Comparison of ENCODE assay signal across 12 mouse cellular contexts in the genomic region with DNA sequence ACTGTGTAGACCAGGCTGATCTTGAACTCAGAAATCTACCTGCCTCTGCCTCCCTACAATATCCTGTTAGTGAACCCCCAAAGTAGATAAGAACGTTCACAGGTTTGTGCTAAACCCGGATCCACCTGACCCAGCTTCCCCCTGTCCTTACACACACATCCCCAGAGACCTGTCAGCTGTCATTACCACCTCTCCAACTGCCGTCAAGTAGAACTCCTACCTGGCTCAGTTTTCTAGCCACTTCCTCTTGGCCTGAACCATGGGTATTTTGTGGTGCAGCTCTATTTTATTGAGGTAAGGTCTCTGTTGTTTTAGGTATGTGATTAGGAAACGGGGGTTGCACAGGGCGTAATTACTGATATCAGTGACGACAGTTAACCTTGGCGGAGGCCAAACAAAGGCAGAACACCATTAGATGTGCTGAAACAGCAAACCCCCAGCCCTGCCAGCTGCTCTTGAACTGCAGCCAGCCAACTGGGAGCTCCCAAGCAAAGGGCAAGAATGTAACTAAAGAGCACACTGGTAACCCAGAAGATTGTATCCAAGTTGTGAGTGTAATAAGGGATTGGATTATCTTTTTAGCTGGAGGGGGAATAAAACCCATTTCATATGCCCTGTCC. TPM values are rescaled to one million over a fixed set of nuclear protein-coding genes. Genes with fewer than 3 reads are reported as not detected.
DNase-seq lines count a peak whose midpoint lies in the region; ATAC-seq and TF ChIP-seq lines count a peak whose summit lies in the region.
"Had no signal": no experiment of that assay in that cellular context is flagged by ENCODE, and none has a peak within 500 bp of the region (broad histone marks: within the 10 kb centered on the region; RNA-seq: fewer than 3 reads in every experiment).

No protein-coding gene starts in this region.

- H3K36me3 ChIP-seq in kidney, embryonic 14.5 days (ENCODE audit: control insufficient read depth, insufficient read depth, low read length), result no peaks in the 10 kb centered on the region
- no peaks in the 10 kb centered on the region for H3K36me3 ChIP-seq in MEL (ENCODE audit: control insufficient read depth in 1 of 2, insufficient read depth in 2 of 2, low read length in 2 of 2)

- peak; percentile 35 for DNase-seq in kidney, adult 18-20 months
- no peak for DNase-seq in MEL (ENCODE audit: low read depth, low spot score)
- peak; percentile 70 for DNase-seq in adrenal gland, postnatal 25 days
- peak; percentile 54 for DNase-seq in kidney, postnatal 10 days
- DNase-seq in right cerebral cortex, adult 18-20 months, result no peak
- DNase-seq in left cerebral cortex, postnatal 36 days (ENCODE audit: low spot score in 2 of 2), result no peak
- DNase-seq: cerebellum, adult 11 months had no signal

- TF ChIP-seq EP300 in MEL (IDR thresholded peaks at IDR 0.05; ENCODE audit: low read depth in 1 of 2, low read length in 2 of 2), result no peak

- no peaks in the 10 kb centered on the region for H3K9me3 ChIP-seq in kidney, embryonic 14.5 days (ENCODE audit: control insufficient read depth, low read length)
- no peaks in the 10 kb centered on the region for H3K9me3 ChIP-seq in MEL (replicated peaks; ENCODE audit: insufficient read depth, low read length)

- H3K4me2 ChIP-seq in kidney, embryonic 14.5 days (replicated peaks; ENCODE audit: low read depth, low read length), result no peak overlapping the region

- H3K9ac ChIP-seq in kidney, embryonic 14.5 days (ENCODE audit: low read depth, low read length), result no peak overlapping the region
- no peak overlapping the region for H3K9ac ChIP-seq in MEL (ENCODE audit: control insufficient read depth, low read depth, low read length, poor library complexity, severe bottlenecking)
- H3K9ac ChIP-seq: liver, embryonic 14.5 days had no signal

- H3K27me3 ChIP-seq in kidney, embryonic 14.5 days (ENCODE audit: control insufficient read depth, insufficient read depth, low read length), result no peaks in the 10 kb centered on the region
- H3K27me3 ChIP-seq in MEL (ENCODE audit: control insufficient read depth in 1 of 2, insufficient read depth in 2 of 2, low read length in 2 of 2), result peaks cover 0 to 6% of the 10 kb centered on the region in 2 experiments; a peak in 1 of 4 replicates
- H3K27me3 ChIP-seq: Patski had no signal

- TF ChIP-seq POLR2A in MEL (IDR thresholded peaks at IDR 0.05; ENCODE audit: control insufficient read depth in 1 of 2, insufficient read depth in 1 of 2, low read depth in 1 of 2, low read length in 2 of 2, poor library complexity in 1 of 2), result no peak

- H3K4me1 ChIP-seq in kidney, embryonic 14.5 days (ENCODE audit: control insufficient read depth, insufficient read depth, low read length), result no peaks in the 10 kb centered on the region
- H3K4me1 ChIP-seq in MEL (ENCODE audit: control insufficient read depth in 1 of 2, insufficient read depth in 2 of 2, low read length in 2 of 2), result no peaks in the 10 kb centered on the region

- no peak for TF ChIP-seq CTCF in MEL (IDR thresholded peaks at IDR 0.05 in 2 of 3, conservative IDR thresholded peaks at IDR 0.05 in 1 of 3; ENCODE audit: control insufficient read depth in 1 of 3, insufficient read depth in 1 of 3, low read depth in 2 of 3, low read length in 3 of 3, poor library complexity in 1 of 3, severe bottlenecking in 1 of 3)

- no peak overlapping the region for H3K27ac ChIP-seq in kidney, embryonic 14.5 days (ENCODE audit: low read depth, low read length)
- no peak overlapping the region for H3K27ac ChIP-seq in MEL (ENCODE audit: control insufficient read depth, low read depth, low read length)
- H3K27ac ChIP-seq: kidney, postnatal 0 days; liver, embryonic 14.5 days had no signal

- WGBS in kidney, embryonic 14.5 days, result 49% methylated on average over 7 of the region's 7 CpGs

- TF ChIP-seq RAD21 in MEL (IDR thresholded peaks at IDR 0.05; ENCODE audit: low read depth, low read length), result no peak

- H3K79me2 ChIP-seq in MEL (ENCODE audit: control insufficient read depth, insufficient read depth, low read length, poor library complexity), result no peaks in the 10 kb centered on the region

- ATAC-seq in kidney, embryonic 14.5 days (ENCODE audit: low FRiP score, low TSS enrichment), result no peak
- ATAC-seq: Patski had no signal

- intact Hi-C loops in left cerebral cortex, postnatal 36 days (cut with DNase I), result no loop called here

- no peak overlapping the region for H3K4me3 ChIP-seq in kidney, embryonic 14.5 days (ENCODE audit: low read length)
- H3K4me3 ChIP-seq in MEL (ENCODE audit: control insufficient read depth in 1 of 2, insufficient read depth in 1 of 2, low read depth in 2 of 2, low read length in 2 of 2), result no peak overlapping the region

TF ChIP-seq in MEL, 35 proteins besides CTCF, POLR2A, EP300 and RAD21:
- TF ChIP-seq TAL1 (IDR thresholded peaks at IDR 0.05; ENCODE audit: low read length) (no peak), ETS1 (IDR thresholded peaks at IDR 0.05; ENCODE audit: low read depth, low read length) (peak; percentile 39; the same call in 1 of the 2 replicates)

RNA-seq across cellular contexts. Expression of a gene that starts 21.0 kb away (rescaled TPM):
- polyA plus RNA-seq in kidney, embryonic 14.5 days (2014; fragmentation: Nextera tagmentation; extraction: Ambion mirVana), result 0.07 TPM in 1 of 2 replicates, not detected in the other
- total RNA-seq in MEL (2012; rRNA removed), result 0.04 TPM in 1 of 2 replicates, not detected in the other
- under 1 TPM in 1 of 2 experiments, not detected in 1; 0.01 TPM for polyA plus RNA-seq in MEL (2012; ENCODE audit: insufficient read depth in 1 of 2, insufficient read length in 2 of 2, low read depth in 1 of 2, low replicate concordance in 2 of 2, missing spikeins in 1 of 2)
- total RNA-seq in adrenal gland, postnatal 25 days (2021), result 2.5 and 4.5 TPM in 2 replicates
- not detected for total RNA-seq in left cerebral cortex, postnatal 36 days (2021)
- polyA plus RNA-seq: Patski had no signal

RNA-seq across cellular contexts. Expression of a gene that starts 34.8 kb away (rescaled TPM):
- 0.34 TPM in 1 of 2 replicates, not detected in the other for polyA plus RNA-seq in kidney, embryonic 14.5 days (2014; fragmentation: Nextera tagmentation; extraction: Ambion mirVana)
- total RNA-seq in MEL (2012; rRNA removed), result not detected in 2 replicates
- polyA plus RNA-seq in MEL (2012; ENCODE audit: insufficient read depth in 1 of 2, insufficient read length in 2 of 2, low read depth in 1 of 2, low replicate concordance in 2 of 2, missing spikeins in 1 of 2), result not detected
- not detected in 2 replicates for total RNA-seq in adrenal gland, postnatal 25 days (2021)
- total RNA-seq in left cerebral cortex, postnatal 36 days (2021), result under 1 TPM; 0.36 to 0.99 TPM
- total RNA-seq: monocyte, adult 5-6 weeks had no signal
- polyA plus RNA-seq: Patski had no signal

RNA-seq across cellular contexts. Expression of a gene that starts 53.6 kb away (rescaled TPM):
- 0.85 and 1.7 TPM in 2 replicates for polyA plus RNA-seq in kidney, embryonic 14.5 days (2014; fragmentation: Nextera tagmentation; extraction: Ambion mirVana)
- not detected in 2 replicates for total RNA-seq in MEL (2012; rRNA removed)
- polyA plus RNA-seq in MEL (2012; ENCODE audit: insufficient read depth in 1 of 2, insufficient read length in 2 of 2, low read depth in 1 of 2, low replicate concordance in 2 of 2, missing spikeins in 1 of 2), result not detected
- 0.27 TPM in 1 of 2 replicates, not detected in the other for total RNA-seq in adrenal gland, postnatal 25 days (2021)
- total RNA-seq in left cerebral cortex, postnatal 36 days (2021), result 1 to 10 TPM; 6.5 to 7.5 TPM
- total RNA-seq: monocyte, adult 5-6 weeks had no signal

Comparison
In these comparisons a context has a peak if more than half of its experiments do, and no peak if none do; other contexts are left out.
1. DNase-seq: peak in kidney, adult 18-20 months (single experiment), adrenal gland, postnatal 25 days (single experiment) and kidney, postnatal 10 days (single experiment); none in MEL (single experiment), right cerebral cortex, adult 18-20 months (single experiment) and left cerebral cortex, postnatal 36 days (0 of 2).